Mouse (Mus musculus): Measurements from ENCODE around the gene Rab39b.

Gene Rab39b

DNA sequence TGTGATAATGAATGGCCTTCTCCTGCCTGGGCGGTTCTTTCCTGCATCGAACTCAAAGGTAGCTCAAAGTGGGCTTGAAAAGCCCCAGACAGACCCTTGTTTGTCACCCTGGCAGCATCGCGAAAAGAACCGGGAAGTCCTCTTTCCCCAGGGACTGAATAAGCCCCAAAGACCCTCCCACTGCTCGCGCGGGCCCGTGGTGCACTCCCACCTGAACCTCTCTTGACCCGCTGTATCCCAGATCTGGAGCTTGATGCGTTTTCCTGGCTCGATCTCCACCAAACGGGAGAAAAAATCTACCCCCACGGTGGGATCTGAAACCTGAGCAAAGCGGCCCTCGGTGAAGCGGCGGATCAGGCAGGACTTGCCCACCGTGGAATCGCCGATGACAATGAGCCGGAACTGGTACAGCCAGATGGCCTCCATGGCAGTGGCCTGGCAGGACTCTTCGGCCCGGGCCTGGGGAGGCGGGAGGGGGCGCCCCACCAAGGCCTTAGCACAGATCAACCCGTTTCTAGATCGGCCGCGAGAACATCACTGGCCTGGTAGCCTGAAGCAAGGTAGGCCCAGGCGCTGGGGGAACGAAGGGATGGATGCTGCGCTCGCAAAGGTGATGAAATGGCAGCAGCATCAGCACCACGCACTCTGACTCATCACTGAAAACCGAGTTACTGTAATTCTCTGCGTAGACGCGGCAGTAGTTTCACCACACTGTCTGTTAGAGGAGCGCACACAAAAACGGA, at the start of gene Rab39b:
TSS of gene Rab39b (minus strand) at position 650 of the 743 bp plus-strand sequence.
- DNase-seq: peak; percentile 7

DNA sequence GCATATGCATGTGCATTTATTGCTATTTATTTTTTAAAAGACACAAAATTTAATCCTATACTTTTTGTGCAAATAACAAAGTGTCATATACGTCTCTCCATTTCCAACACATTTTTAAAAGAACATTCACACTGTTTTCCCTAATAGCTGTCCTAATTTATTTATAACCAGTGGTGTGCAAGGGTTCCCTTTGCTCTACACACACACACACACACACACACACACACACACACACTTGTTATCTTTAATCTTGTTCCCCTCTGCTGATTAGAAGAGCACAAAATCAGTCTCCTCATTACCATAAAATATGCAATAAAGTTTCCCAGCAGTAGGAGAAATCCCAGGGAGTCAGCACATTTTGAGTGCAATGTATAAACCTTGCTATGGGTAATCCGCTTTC, 508 bp upstream of the Rab39b start:
- DNase-seq: no peak
